Mouse (Mus musculus) G1E (cell line): Measurements from ENCODE around the gene Ext2. TPM values are rescaled to one million over a fixed set of nuclear protein-coding genes. Genes with fewer than 3 reads are reported as not detected.

Experiments used
- ATAC-seq: 2 replicates; pipeline ENCODE4 v1.8.0; 2016; ENCODE audit warnings: mild to moderate bottlenecking; ENCODE audit not compliant: insufficient number of reproducible peaks, poor library complexity, low FRiP score, severe bottlenecking; ENCODE audit errors: extremely low read depth
- DNase-seq: peaks from one replicate; pipeline ENCODE4 v3.0.0; 2012; ENCODE audit warnings: low spot score
- H3K27me3 ChIP-seq: 2 replicates; pipeline ENCODE4 v1.6.1; 2012; ENCODE audit warnings: mild to moderate bottlenecking, low read length, inconsistent platforms; ENCODE audit not compliant: insufficient read depth
- H3K36me3 ChIP-seq: replicated peaks from 2 replicates; pipeline ENCODE3; 2012; ENCODE audit warnings: mild to moderate bottlenecking, inconsistent platforms
- H3K4me1 ChIP-seq: 2 replicates; pipeline ENCODE4 v1.6.1; 2012; ENCODE audit warnings: low read depth, low read length, inconsistent platforms, mixed read lengths; ENCODE audit not compliant: insufficient read depth
- H3K4me3 ChIP-seq: 2 replicates; pipeline ENCODE4 v1.5.1; 2012; ENCODE audit warnings: low read depth, mild to moderate bottlenecking, inconsistent platforms, low read length, moderate library complexity, mixed read lengths
- H3K9me3 ChIP-seq: replicated peaks from 2 replicates; pipeline ENCODE4 v1.6.1; 2012; ENCODE audit warnings: inconsistent platforms
- CTCF ChIP-seq: IDR thresholded peaks from 2 replicates; pipeline ENCODE4 v1.5.1; 2012; ENCODE audit warnings: low read depth, low read length, inconsistent platforms, mixed read lengths
- GATA1 ChIP-seq: IDR thresholded peaks from 2 replicates; pipeline ENCODE4 v1.6.1; 2012; ENCODE audit warnings: borderline replicate concordance, low read length, inconsistent platforms, mixed read lengths
- GATA2 ChIP-seq: IDR thresholded peaks from 2 replicates; pipeline ENCODE4 v1.6.1; 2012; ENCODE audit warnings: low read depth, low read length, inconsistent platforms, borderline replicate concordance
- POLR2AphosphoS5 ChIP-seq: IDR thresholded peaks from 2 replicates; pipeline ENCODE4 v1.6.1; 2012; ENCODE audit warnings: low read depth, low read length, inconsistent platforms; ENCODE audit not compliant: insufficient replicate concordance
- TAL1 ChIP-seq: conservative IDR thresholded peaks from 2 replicates; pipeline ENCODE4 v1.6.1; 2012; ENCODE audit warnings: low read depth, low read length, inconsistent platforms, mixed read lengths
- polyA plus RNA-seq: library from polyadenylated mRNA; stranded (reverse); fragments of >175 nt; gene quantifications from 2 replicates; pipeline ENCODE4 v1.2.3, GENCODE M21; 2012
- total RNA-seq, 2 experiments: library from RNA; stranded (forward) in 1 of 2; stranded (reverse) in 1 of 2; fragments of 200-1000 nt in 1 of 2; fragments of >200 nt in 1 of 2; fragmentation: Nextera tagmentation in 1 of 2; gene quantifications; 2 replicates each; pipeline ENCODE4 v1.2.3; 2014 to 2017

Gene Ext2
- total and polyA plus RNA-seq, 3 experiments = 22.9 to 42.6 (median 25.0) TPM

DNA sequence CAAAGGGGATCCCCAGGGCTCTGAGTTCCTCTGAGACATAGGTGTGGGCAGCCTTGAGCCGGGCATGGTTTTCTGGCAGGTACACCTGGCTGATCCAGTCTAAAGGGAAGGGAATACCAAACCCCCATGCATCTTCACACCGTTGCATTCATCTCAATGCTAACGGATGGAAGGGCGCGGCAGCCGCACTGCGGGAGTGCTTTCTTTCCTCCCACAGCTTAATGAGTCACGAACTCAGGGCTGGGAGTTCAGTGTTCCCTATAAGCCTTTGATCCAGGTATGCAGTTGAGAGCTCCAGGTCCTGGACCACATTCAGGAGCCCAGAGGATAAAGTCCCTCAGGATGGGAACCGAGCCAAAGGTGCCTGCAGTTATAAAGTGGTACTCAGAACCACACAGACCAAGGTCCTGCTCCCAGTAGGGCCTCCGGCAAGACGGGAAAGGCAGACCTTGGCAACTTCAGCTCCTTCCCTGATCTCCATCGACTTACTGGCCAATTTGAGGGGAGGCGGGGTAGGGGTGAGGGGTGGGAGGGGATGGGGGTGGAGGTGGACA lies 13.9 kb upstream of the Ext2 start:
- H3K27me3 ChIP-seq = peaks cover 23% of the 10 kb centered on the region; the same call in 1 of the 2 replicates
- TF ChIP-seq CTCF = no peak
- no peak for TF ChIP-seq TAL1
- no peak for TF ChIP-seq GATA1
- no peak for TF ChIP-seq GATA2
- TF ChIP-seq POLR2AphosphoS5 = no peak
- DNase-seq (no peak), ATAC-seq (no peak)
- no peak overlapping the region for H3K4me3 ChIP-seq
- H3K9me3 ChIP-seq = no peaks in the 10 kb centered on the region
- H3K4me1 ChIP-seq = no peaks in the 10 kb centered on the region
- no peaks in the 10 kb centered on the region for H3K36me3 ChIP-seq

DNA sequence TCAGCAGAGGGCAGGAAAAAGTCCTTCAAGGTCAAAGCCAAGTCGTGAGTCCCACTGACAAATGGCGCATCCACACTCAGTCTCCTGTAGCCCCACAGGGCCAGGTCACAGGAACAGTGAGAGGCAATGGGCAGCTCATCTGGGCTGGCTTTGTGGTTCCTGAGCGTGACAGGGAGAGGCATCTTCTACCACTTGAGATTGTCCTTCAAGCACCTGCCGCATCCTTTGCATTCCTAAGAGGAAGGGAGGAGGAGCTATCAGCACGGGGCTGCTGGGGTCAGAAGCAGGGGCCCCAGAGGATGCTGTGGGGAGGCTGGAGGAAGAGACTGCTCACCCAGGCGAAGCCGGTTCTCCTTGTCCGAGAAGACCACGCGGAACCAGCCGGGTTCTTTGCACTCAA lies 13.2 kb upstream of the Ext2 start:
- no peak for ATAC-seq
- peaks cover 23% of the 10 kb centered on the region; the same call in 1 of the 2 replicates for H3K27me3 ChIP-seq
- no peak for DNase-seq
- no peaks in the 10 kb centered on the region for H3K4me1 ChIP-seq
- TF ChIP-seq CTCF (no peak), POLR2AphosphoS5 (no peak), TAL1 (no peak)
- no peaks in the 10 kb centered on the region for H3K9me3 ChIP-seq
- H3K36me3 ChIP-seq = no peaks in the 10 kb centered on the region
- H3K4me3 ChIP-seq = no peak overlapping the region

DNA sequence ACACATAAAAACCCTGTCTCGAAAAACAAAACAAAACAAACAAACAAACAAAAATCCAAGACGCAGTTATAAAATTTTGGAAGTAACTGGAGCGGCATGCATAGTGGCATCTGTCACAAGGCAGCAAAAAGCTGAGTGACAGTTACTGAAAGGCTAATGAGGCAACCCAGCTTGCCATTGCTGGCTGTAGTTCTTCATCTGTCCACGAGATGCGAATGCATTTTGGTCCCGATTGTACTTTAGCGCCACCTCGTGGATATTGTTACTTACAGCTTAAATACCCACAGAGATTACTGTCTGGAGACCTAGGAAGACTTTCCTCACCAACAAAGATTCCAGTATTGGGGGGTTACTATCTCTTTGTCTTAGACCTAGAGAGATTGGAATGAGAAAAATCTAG lies 1.2 kb upstream of the Ext2 start:
- H3K4me3 ChIP-seq = no peak overlapping the region
- peak; percentile 80 for ATAC-seq
- DNase-seq = peak; percentile 74
- TF ChIP-seq CTCF (peak; percentile 99), TAL1 (no peak), GATA2 (no peak)
- H3K36me3 ChIP-seq = peaks cover 23% of the 10 kb centered on the region
- peaks cover 32% of the 10 kb centered on the region for H3K4me1 ChIP-seq
- no peaks in the 10 kb centered on the region for H3K27me3 ChIP-seq
- H3K9me3 ChIP-seq = no peaks in the 10 kb centered on the region

- Histone ChIP-seq H3K9me3 (no peaks in the 10 kb centered on the region), H3K4me3 (peak overlapping the region; percentile 6; the same call in 1 of the 2 replicates), H3K27me3 (no peaks in the 10 kb centered on the region), H3K36me3 (peaks cover 51% of the 10 kb centered on the region), H3K4me1 (peaks cover 47% of the 10 kb centered on the region)
- ATAC-seq = no peak
- no peak for TF ChIP-seq POLR2AphosphoS5
- TF ChIP-seq CTCF = no peak
- no peak for DNase-seq
Measured at GRCm38 (mm10) chr2:93817791-93818190, 4.6 kb downstream of the Ext2 start.

- Histone ChIP-seq H3K27me3 (no peaks in the 10 kb centered on the region), H3K36me3 (peaks cover 69% of the 10 kb centered on the region), H3K4me1 (peaks cover 13% of the 10 kb centered on the region), H3K4me3 (no peak overlapping the region), H3K9me3 (no peaks in the 10 kb centered on the region)
- ATAC-seq (no peak), DNase-seq (no peak)
- no peak for TF ChIP-seq GATA2
- TF ChIP-seq TAL1 = no peak
- TF ChIP-seq GATA1 = no peak
- TF ChIP-seq CTCF = no peak
- TF ChIP-seq POLR2AphosphoS5 = no peak
Measured at GRCm38 (mm10) chr2:93813343-93813742, 9.0 kb downstream of the Ext2 start.

GRCm38 (mm10) chr2:93811812-93812211 lies 10.6 kb downstream of the Ext2 start:
- TF ChIP-seq GATA1 (no peak), GATA2 (no peak), POLR2AphosphoS5 (no peak), CTCF (peak; percentile 76), TAL1 (no peak)
- peak; percentile 22; the same call in 1 of the 2 replicates for ATAC-seq
- Histone ChIP-seq H3K36me3 (peaks cover 71% of the 10 kb centered on the region), H3K4me3 (no peak overlapping the region), H3K4me1 (peaks cover 2% of the 10 kb centered on the region; the same call in 1 of the 2 replicates), H3K27me3 (no peaks in the 10 kb centered on the region), H3K9me3 (no peaks in the 10 kb centered on the region)
- peak; percentile 24 for DNase-seq

DNA sequence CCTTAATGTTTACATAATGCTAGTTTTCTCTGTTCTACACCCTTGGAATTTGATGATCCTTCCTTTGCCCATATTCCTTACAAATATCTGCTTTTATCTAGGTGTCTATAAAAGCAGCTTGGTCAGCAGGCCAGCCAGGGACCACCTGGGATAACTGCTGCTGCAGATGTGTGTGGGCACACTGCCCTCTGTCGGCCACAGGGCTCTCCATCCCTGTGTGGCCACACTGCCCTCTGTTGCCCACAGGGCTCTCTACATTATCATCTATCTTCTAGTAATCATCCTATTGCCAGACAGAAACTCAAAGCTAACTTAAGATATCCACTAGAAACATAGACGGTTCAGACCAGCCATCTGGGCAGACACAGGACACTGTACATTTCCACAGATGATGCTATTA lies 12.4 kb downstream of the Ext2 start:
- ATAC-seq (peak; percentile 49), DNase-seq (no peak)
- H3K27me3 ChIP-seq = no peaks in the 10 kb centered on the region
- H3K36me3 ChIP-seq = peaks cover 87% of the 10 kb centered on the region
- H3K9me3 ChIP-seq = no peaks in the 10 kb centered on the region
- no peaks in the 10 kb centered on the region for H3K4me1 ChIP-seq
- TF ChIP-seq CTCF = peak; percentile 59
- no peak for TF ChIP-seq GATA2
- H3K4me3 ChIP-seq = no peak overlapping the region
